Mouse (Mus musculus): Measurements from ENCODE around the gene Rab3a.
A peak's percentile ranks its signal among the peaks of the same experiment; 100 is the strongest.

Rab3a gene

GRCm38 (mm10) chr8:70742981-70743655 lies 11.4 kb upstream of the Rab3a start:
- DNase-seq = peak; percentile 33

GRCm38 (mm10) chr8:70743656-70744590 lies 10.6 kb upstream of the Rab3a start:
- DNase-seq = peak; percentile 85

DNA sequence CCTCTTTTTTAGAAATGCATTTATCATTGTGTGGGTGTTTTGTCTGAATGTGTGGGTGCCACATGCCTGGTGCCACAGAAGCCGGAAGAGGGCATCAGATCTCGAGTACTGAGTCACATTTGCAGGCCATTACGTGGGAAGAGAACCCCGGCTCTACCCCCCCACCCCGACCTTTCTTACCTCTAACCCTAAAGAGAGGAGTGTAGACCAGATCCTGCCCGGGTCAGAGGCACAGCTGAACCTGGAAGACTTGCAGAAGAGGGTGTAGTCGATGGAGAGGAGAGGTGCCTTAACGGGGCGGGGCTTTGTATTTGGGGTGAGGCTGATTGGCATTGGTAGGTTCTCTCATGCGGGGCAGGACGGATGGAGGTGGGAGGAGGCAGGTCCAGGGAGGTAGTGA lies 9.7 kb upstream of the Rab3a start:
- DNase-seq = peak; percentile 13

DNA sequence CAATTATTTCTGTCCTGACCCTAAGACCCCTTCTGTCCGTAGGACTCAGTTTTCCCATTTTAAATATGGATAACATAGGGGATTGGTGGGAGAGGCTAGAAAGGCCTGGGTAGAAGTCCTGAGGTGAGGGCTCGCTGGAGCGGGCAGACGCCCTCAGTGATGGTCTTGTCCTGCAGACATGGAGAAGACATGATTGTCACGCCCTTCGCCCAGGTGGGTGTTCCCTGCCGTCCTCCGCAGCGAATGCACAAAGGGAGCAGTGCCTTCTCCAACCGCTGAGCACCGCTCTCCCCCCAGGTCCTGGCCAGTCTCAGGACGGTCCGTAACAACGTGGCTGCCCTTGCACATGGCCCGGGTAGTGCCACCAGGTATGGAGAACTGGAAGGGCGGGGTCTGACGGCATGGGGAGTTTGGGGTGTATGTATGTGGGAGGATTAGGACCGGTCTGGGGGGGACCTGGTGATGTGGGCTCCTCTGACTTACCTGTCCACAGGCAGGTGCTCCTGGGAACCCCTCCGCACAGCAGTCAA lies 8.7 kb upstream of the Rab3a start:
- DNase-seq = no peak

DNA sequence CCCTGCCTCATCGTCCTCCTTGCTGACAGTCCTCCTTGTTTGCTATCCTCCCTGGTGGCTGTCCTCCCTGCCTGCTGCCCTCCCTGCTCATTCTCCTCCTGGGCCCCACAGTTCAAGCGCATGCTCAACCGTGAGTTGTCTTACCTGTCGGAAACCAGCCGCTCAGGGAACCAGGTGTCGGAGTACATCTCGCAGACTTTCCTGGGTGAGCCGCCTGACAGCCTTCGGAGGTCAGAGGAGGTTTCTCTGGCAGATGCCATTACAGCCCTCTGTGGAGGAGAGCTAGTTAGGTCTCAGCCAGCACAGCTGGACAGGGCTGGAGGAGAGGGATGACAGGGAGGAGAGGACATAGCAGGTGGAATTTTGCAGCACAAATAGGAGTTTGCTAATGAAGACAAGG lies 7.8 kb upstream of the Rab3a start:
- DNase-seq = no peak

DNA sequence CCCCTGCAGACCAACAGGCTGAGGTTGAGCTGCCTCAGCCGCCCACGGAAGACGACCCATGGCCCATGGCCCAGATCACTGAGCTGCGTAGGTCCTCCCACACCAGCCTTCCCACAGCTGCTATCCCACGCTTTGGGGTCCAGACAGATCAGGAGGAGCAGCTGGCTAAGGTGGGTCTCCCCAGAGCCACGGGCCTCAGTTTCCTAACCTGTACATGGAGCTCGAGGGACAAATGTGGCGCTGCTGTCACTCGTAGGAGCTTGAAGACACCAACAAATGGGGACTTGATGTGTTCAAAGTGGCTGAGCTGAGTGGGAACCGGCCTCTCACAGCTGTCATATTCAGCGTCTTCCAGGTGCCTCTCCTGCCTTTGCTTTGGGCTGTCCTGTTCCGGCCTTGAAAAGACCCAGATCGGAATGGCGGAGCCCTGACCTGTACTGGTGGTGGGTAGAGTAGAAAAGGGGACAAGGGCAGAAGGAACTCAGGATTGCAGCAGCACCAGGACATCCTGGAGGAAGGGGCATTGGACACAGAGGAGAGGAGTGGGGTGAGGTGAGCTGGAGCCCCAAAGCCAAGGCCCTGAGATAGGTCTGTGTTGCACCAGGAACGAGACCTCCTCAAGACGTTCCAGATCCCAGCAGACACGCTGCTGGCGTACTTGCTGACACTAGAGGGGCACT lies 7.1 kb upstream of the Rab3a start:
- no peak for DNase-seq

GRCm38 (mm10) chr8:70748246-70749096 lies 6.0 kb upstream of the Rab3a start:
- DNase-seq = no peak

GRCm38 (mm10) chr8:70749097-70749674 lies 5.3 kb upstream of the Rab3a start:
- no peak for DNase-seq

DNA sequence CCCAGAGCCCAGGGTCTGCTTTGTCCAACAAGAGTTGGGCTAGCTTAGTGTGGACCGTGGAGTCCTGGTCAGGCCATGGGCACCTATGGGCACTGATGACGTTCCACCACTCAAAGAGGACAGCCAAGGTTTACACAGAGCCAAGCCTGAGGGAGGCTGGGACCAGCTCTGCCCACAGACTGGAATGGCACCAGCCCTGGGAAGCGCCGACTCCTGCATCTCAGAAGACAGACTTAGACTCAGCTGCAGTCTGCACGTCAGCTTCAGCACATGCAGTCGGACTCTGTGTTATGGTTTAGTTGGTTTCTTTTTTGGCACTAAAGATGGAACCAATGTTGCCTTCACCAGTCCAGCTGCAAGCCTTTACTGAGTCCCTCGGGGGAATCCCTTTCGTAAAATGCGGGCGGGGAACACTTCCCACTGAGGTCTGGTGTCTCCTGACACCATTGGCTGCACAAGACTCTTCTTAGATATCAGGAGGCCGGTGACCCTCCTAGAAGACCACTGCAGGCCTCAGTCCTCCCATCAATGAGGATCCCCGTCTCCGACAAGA lies 4.3 kb upstream of the Rab3a start:
- DNase-seq = no peak

DNA sequence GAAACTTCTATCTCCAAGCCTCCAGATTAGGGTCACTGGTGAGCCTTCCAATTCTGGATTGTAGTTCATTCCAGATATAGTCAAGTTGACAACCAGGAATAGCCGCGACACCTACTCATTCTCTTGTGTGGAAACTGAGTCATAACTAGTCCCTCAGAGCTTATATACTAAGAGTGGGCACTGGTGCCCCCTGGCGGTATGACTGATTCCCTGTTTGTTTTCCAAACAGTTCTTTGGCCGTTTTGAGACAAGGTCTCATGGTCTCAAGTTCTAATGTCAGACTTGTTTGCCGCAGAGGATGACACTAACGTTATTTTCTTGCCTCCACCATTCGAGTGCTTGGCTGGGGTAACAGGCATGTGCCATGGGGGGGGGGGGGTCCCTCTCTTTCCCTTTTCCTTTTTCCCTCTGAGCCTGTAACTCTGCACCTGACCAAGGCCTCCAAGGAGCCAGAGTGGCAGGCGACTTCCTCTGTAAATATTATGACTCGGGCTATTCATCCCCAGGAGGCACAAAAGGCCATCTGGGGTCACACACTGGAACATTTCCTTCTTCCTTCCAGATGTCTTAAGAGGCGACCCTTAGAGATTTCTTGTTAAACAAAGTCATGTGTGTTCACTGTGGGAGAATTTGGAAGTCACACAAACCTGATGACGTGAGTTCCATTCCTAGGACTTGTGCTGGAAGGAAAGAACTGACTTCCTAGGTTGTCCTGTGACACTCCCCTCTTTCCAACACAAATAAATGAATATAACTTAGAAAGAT lies 2.3 kb upstream of the Rab3a start:
- peak; percentile 90 for DNase-seq

GRCm38 (mm10) chr8:70753151-70753550 lies 1.3 kb upstream of the Rab3a start:
- peak; percentile 87 for DNase-seq

GRCm38 (mm10) chr8:70754871-70755660 lies 587 bp downstream of the Rab3a start:
- DNase-seq = no peak

DNA sequence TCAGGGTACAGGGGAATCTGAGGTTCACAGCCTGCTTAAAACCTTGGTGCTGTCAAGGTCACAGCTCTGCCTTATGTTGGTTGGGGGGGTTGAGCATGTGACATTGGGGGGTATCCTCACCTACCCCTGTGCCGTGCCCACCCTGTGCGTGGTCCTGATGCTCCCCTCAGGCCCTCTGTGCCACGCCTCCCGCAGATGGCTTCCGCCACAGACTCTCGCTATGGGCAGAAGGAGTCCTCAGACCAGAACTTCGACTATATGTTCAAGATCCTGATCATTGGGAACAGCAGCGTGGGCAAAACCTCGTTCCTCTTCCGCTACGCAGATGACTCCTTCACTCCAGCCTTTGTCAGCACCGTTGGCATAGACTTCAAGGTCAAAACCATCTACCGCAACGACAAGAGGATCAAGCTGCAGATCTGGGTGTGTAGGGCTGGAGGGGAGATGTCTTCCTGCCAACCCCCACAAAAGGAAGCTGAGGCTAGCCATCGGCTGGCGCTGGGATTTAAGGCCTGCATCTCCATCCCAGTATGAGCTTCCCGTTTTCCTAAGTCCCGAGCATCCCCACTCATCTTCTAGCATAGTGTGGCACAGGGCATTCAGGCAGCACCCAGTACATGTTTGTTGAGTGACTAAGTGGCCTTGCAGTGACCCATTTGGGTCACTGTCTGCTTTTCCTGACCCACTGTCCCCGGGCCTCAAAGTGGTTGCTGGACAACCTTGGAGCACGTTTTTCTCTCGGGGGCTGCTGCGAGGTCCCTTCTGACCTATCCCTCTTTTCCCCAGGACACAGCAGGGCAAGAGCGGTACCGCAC lies 1.4 kb downstream of the Rab3a start:
- no peak for DNase-seq

- DNase-seq = no peak
These were observed 2.1 kb downstream of the Rab3a start for GRCm38 (mm10) chr8:70756476-70757040.

DNA sequence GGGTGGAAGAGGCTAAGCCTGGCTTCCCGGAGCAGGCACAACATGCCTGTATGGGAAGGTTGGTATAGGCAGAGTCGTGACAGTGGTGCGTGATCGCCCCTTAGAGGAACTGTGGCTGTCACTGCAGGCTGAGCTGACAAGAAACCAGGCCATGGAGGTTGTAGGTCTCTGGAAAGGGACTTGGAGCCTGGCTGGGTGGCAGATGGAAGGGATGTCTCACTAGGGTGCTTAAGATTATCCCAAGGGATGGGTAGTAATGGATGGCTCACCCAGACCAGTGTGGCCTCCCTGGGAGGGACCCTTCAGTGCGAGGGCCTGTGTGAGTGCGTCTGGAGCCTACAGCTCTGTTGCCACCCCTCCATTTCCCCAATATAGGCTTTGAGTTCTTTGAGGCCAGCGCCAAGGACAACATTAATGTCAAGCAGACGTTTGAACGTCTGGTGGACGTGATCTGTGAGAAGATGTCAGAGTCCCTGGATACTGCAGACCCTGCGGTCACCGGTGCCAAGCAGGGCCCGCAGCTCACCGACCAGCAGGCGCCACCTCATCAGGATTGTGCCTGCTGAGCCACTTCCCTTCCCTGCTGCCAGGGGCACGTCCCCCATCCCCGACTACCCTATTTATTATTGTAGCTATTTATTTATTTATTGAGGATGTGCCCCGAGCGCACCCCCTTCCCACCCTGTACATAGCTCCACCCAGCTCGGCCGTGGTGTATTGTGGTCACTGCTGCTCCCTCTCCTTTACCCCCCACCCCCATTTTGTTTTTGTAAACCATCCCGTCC lies 3.2 kb downstream of the Rab3a start:
- DNase-seq = no peak

DNA sequence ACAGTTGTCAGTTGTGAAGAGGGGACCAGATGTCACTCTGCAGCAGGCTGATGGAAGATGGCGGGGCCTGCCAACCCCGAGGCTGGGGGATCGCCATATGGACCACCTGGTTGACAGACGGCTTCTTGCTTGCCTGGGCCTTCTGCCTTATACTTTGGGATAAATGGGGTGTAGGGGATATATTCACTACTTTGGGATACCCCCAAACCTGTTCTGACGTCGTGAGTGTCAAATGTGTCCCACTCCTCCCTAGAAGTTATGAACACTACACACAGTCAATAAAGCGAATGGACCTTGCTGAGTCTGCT lies 3.8 kb downstream of the Rab3a start:
- DNase-seq = no peak

DNA sequence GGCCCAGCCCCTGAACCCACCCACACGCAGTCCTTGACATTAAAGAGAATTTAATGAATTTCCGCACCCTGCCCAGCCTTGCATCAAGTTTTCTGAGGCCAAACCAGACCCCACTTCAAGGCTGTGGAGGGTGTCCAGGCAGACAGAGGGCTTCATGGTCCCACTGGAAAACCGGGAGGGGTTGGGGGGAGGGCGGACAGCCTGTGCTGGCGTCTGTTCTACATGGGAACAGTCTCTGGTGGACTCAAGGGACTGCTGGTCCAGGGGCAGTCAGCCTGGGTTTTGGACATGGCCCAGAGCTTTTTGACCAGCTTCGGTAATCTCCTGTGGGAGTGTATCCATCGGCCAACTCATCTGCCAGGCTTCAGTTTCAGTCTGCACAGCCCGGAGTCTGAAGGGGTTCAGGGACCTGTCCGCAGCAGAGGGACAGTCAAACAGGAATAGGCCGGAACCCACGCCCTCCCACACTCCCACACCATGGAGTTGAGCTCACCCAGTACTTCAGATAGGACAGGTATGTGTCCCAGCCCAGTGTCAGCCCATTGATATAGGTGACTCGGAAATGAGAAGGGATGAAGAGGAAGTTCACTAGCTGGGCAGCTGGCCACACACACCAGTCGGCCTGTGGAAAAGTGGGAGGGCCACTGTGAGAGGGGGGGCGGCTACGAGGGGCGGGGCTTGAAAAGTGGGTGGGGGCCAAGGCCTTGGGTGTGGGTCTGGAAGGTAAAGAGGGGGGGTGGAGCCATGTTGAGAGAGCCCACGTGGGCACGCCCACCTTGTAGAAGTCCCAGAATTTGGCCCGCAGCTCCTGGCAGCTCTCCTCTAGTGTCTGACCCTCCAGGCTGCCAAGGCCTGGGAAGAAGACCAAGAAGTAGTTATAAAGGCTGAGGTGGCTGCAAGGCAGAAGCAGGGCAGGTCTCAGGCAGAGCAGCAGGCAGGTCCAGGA lies 4.4 kb downstream of the Rab3a start:
- peak; percentile 47 for DNase-seq
